Mouse (Mus musculus) heart, embryonic 13.5 days (tissue): ENCODE measurements around the gene Rcsd1. TPM values are rescaled to one million over a fixed set of nuclear protein-coding genes. Genes with fewer than 3 reads are reported as not detected.
"Not testable (repeated sequence)": the region's sequence is repeated elsewhere in the genome, so short reads cannot be mapped to it uniquely, and the experiment has no call there.

Experiments used
- ATAC-seq: fragments of 200-750 bp; cut with Nextera tagmentation; 2 replicates; pipeline ENCODE4 v1.8.0; 2017; ENCODE audit warnings: moderate TSS enrichment; ENCODE audit not compliant: insufficient number of reproducible peaks, low FRiP score, low TSS enrichment; ENCODE audit errors: extremely low read depth
- H3K27ac ChIP-seq: fragments of 300-500 bp; sonication (generic); replicated peaks from 2 replicates; pipeline ENCODE4 v1.5.1; 2015; ENCODE audit warnings: moderate library complexity, mild to moderate bottlenecking, inconsistent platforms
- H3K27me3 ChIP-seq: fragments of 300-500 bp; sonication (generic); replicated peaks from 2 replicates; pipeline ENCODE4 v1.6.1; 2015; ENCODE audit warnings: mild to moderate bottlenecking, inconsistent platforms
- H3K36me3 ChIP-seq: fragments of 300-500 bp; sonication (generic); 2 replicates; pipeline ENCODE4 v1.6.1; 2015; ENCODE audit warnings: mild to moderate bottlenecking, inconsistent platforms
- H3K4me1 ChIP-seq: fragments of 300-500 bp; sonication (generic); 2 replicates; pipeline ENCODE4 v1.6.1; 2015; ENCODE audit warnings: inconsistent platforms
- H3K4me2 ChIP-seq: fragments of 300-500 bp; sonication (generic); 2 replicates; pipeline ENCODE4 v1.6.1; 2015; ENCODE audit warnings: inconsistent platforms, mild to moderate bottlenecking, moderate library complexity
- H3K4me3 ChIP-seq: fragments of 300-500 bp; sonication (generic); 2 replicates; pipeline ENCODE4 v1.5.1; 2015; ENCODE audit warnings: moderate library complexity, mild to moderate bottlenecking, inconsistent platforms
- H3K9ac ChIP-seq: fragments of 300-500 bp; sonication (generic); 2 replicates; pipeline ENCODE4 v1.6.1; 2015; ENCODE audit warnings: inconsistent platforms, mild to moderate bottlenecking, moderate library complexity
- H3K9me3 ChIP-seq: fragments of 300-500 bp; sonication (generic); 2 replicates; pipeline ENCODE4 v1.6.1; 2016; ENCODE audit warnings: inconsistent platforms
- WGBS: fragments of 180-500 bp; shearing (Covaris S2); methylation state at CpG from one replicate; pipeline ENCODE4 v1.1.7; 2015; ENCODE audit warnings: mixed read lengths; 5-methylcytosine and 5-hydroxymethylcytosine counted together
- polyA plus RNA-seq: library from polyadenylated mRNA; unstranded; fragments of >200 nt; fragmentation: Nextera tagmentation; extraction: Ambion mirVana; gene quantifications from 2 replicates; pipeline ENCODE4 v1.2.1, GENCODE M21; 2015

Gene Rcsd1
- polyA plus RNA-seq, 1 experiment from 2014 or later = 83.9 TPM

DNA sequence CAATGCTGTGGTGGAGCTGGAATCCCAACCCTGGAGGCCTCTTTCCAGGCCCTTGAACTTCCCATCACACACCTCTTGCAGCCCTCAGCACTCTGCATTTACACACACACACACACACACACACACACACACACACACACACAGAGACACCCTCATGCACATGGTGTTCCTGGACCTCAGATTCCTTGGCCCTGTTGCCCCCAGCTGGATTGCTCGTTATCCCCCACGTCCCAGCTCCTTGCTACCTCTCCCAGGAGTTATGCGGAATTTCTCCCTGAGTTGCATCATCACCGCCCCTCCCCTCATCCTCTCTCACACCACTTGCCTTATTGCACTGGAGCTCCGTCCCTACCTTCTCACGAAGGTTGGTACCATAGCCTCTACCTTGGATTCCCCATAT, 23.2 kb downstream of the Rcsd1 start:
- Histone ChIP-seq H3K27me3 (no peaks in the 10 kb centered on the region), H3K4me2 (peak overlapping the region; percentile 46), H3K27ac (peak overlapping the region; percentile 86), H3K9ac (peak overlapping the region; percentile 44), H3K4me1 (peaks cover 98% of the 10 kb centered on the region), H3K36me3 (peaks cover 16% of the 10 kb centered on the region), H3K4me3 (no peak overlapping the region), H3K9me3 (no peaks in the 10 kb centered on the region)
- ATAC-seq = no peak
- 37% methylated on average over 6 of the region's 6 CpGs for WGBS

DNA sequence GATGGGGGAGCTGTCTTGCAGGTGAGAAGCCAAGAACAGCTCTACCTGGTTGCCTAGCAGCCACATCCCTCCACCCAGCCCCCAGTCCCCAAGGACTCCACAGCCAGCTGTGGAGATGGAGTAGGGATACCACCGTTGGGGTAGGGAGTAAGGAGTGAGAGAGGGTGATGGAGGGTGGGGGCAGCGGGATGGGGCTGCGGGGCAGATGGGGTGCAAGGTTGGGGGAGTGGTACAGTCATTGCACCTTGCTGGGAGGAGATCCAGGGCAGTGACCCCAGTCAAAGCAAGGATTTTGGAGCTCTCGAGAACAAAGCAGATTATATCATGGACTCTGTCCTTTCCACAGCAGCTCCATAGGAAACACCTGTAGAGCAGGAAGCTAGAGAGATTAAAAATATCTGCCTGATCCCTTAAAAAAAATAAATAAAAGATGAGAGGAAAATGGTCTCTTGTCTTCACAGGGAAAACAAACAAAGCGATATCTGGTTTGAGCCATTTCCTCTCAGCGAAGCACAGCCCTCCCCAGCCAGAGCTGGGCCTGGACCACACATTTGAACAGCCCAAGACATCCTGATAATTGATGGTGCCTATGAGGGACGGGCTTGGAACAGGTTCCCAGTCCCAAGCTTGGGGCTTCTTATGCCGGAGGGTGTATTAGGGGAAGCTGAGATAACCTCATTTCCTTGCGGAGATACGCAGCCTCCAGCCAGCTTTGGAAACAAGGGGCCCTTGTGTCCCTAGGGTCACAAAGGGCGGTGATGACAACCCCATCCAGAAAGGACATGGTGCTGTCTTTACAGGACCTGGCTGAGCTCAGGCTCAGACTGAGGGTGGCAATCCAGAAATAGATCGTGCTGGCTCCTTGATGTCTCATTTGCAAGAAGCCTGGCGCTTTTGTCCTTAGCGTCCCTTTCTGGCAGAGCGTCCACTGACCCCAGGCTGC, 25.0 kb downstream of the Rcsd1 start:
- Histone ChIP-seq H3K9ac (peak overlapping the region; percentile 0), H3K27ac (peak overlapping the region; percentile 86), H3K4me2 (peak overlapping the region; percentile 47), H3K27me3 (no peaks in the 10 kb centered on the region), H3K9me3 (no peaks in the 10 kb centered on the region), H3K4me3 (no peak overlapping the region), H3K36me3 (peaks cover 16% of the 10 kb centered on the region), H3K4me1 (peaks cover 98% of the 10 kb centered on the region)
- ATAC-seq = peak; percentile 71
- WGBS = 16% methylated on average over 15 of the region's 15 CpGs

DNA sequence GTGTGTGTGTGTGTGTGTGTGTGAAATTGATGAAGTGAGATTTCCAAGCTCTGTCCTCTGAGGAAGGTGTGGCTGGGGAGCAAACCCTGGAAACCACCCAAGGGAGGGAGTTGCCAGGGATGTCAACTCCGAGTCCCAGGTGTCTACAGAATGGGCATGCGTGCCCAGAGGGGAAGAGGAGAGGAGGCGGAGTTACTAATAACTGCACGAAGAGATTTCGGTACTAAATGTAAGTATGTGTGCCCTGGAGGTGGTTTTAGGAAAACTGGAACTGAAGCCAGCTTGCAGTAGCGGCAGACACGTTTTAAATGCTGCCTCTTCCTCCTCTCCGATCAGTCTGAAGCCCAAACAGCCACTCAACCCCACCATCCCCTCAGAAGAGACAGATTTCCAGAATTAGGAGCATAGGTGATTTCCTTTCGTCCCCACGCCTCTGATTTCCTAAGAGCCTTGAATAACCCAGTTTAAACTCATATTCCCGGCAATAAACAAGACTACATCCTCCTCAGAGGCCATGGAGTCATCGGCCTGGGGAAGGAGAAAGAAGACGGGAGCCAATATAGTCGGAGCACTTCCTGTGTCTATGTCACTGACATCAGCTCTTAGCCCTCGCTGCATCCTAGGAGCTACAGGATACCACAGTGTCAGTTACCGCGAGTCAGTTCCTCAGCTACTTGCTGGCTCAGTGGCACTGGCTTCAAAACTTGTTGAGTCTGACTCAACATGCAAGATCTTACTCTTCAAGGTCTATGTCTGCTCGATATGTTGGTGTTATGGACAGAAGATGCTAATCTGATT, 27.3 kb downstream of the Rcsd1 start:
- Histone ChIP-seq H3K27ac (peak overlapping the region; percentile 84), H3K9me3 (no peaks in the 10 kb centered on the region), H3K36me3 (peaks cover 34% of the 10 kb centered on the region), H3K4me1 (peaks cover 98% of the 10 kb centered on the region), H3K4me3 (no peak overlapping the region), H3K4me2 (no peak overlapping the region), H3K9ac (peak overlapping the region; percentile 37), H3K27me3 (no peaks in the 10 kb centered on the region)
- ATAC-seq = no peak
- WGBS = 64% methylated on average over 18 of the region's 18 CpGs

DNA sequence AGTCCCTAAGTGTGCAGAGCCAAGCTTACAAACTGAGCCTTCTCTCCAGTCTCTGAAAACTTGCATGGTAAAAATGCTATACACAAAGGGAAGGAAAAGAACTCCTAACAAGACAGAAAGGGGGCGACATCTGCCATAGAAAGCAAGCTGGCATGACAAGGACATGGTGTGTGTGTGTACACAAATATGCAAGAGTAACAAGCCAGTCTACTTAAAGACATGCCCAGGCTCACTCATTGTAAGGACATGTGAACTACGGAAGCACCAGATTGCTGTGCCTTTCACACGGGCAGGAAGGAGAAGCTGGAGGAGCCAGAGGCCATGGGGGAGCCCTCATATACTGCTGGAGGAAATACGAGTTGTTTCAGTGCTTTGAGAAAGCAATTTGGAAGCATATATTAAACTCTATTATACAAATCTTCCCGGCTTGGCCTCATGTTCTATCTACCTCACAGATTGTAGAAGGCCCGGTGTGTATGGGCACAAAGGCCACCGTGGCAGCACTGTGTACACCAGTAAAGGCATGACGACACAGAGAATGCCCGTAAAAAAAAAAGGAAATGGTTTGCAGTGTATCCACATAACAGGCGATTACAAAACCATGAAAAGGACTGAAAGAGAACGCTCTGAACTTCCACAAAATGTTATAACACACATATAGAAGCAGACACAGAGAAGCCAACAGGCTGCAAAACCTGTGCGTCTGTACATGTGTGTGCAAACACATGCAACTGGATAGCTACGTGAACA, 28.3 kb downstream of the Rcsd1 start:
- no peak for ATAC-seq
- H3K9ac ChIP-seq = peak overlapping the region; percentile 59
- H3K36me3 ChIP-seq = peaks cover 34% of the 10 kb centered on the region
- H3K4me3 ChIP-seq = no peak overlapping the region
- no peak overlapping the region for H3K4me2 ChIP-seq
- H3K27ac ChIP-seq = peak overlapping the region; percentile 84
- peaks cover 98% of the 10 kb centered on the region for H3K4me1 ChIP-seq
- H3K27me3 ChIP-seq = no peaks in the 10 kb centered on the region
- 58% methylated on average over 13 of the region's 13 CpGs for WGBS
- no peaks in the 10 kb centered on the region for H3K9me3 ChIP-seq

DNA sequence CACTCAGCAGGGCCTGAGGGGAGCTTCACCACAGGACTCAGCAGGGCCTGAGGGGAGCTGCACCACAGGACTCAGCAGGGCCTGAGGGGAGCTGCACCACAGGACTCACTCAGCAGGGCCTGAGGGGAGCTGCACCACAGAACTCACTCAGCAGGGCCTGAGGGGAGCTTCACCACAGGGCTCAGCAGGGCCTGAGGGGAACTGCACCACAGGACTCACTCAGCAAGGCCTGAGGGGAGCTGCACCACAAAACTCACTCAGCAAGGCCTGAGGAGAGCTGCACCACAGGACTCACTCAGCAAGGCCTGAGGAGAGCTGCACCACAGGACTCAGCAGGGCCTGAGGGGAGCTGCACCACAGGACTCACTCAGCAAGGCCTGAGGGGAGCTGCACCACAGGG, 29.5 kb downstream of the Rcsd1 start:
- H3K9me3 ChIP-seq, H3K4me2 ChIP-seq, H3K27me3 ChIP-seq, ATAC-seq, H3K4me3 ChIP-seq: not testable (repeated sequence)
- Histone ChIP-seq H3K27ac (peak overlapping the region; percentile 84), H3K9ac (peak overlapping the region; percentile 73), H3K4me1 (peaks cover 98% of the 10 kb centered on the region), H3K36me3 (peaks cover 36% of the 10 kb centered on the region)

DNA sequence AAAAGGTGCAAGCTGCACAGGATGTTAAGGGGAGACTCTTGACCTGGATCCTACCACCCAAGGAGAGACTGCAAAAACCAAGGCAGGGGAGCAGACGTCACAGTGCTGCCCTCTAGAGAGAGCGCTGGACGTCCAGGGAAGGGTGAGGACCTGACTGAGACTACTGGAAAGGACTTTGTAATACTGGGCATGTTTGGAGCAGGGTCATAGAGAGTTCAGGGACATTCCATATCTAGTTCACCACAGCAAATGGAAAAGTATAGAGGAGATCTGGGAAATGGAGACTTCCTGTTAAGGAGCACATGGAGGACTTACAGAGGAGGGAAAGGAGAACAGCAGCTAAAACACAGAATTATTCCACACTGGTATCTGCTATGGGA, 29.9 kb downstream of the Rcsd1 start:
- no peak for ATAC-seq
- peak overlapping the region; percentile 84 for H3K27ac ChIP-seq
- peaks cover 40% of the 10 kb centered on the region for H3K36me3 ChIP-seq
- peaks cover 98% of the 10 kb centered on the region for H3K4me1 ChIP-seq
- 30% methylated on average over 3 of the region's 3 CpGs for WGBS
- no peaks in the 10 kb centered on the region for H3K9me3 ChIP-seq
- H3K27me3 ChIP-seq = no peaks in the 10 kb centered on the region
- H3K4me3 ChIP-seq = no peak overlapping the region
- no peak overlapping the region for H3K4me2 ChIP-seq
- peak overlapping the region; percentile 73 for H3K9ac ChIP-seq

DNA sequence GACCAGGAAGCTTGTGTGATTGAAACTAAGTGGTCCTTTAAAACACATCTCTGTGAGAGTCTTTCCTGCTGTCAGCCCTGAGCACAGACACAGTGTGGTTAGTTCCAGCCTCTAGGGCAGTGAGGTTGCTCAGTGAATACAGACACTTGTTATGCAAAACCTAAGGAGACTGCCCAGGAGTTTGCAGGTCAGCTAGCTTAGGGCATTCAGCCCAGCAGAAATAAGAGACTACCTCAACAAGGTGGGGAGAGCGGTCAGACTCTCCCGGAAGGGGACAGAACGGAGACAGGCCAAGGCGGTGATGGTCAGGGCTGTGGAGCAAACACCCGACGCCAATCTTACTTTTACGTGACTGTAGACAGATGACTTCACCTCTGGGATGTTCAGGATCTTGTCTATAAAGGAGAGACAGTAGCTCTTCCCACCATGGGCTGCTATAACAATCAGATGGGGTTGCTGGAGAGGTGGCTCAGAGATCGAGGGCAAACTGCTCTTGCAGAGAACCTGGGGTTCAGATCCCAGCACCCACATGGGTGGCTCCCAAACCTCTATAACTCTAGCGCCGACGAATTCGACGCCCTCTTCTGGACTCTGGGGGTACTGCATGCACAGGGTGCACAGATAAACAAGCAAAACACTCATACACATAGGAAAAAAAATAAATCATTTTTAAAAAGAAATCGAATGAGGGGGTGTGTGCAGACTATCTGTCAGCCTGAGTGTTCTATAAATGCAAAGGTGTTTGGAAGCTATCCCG, 30.5 kb downstream of the Rcsd1 start:
- Histone ChIP-seq H3K36me3 (peaks cover 43% of the 10 kb centered on the region), H3K27ac (peak overlapping the region; percentile 84)
- WGBS = 67% methylated on average over 15 of the region's 15 CpGs

DNA sequence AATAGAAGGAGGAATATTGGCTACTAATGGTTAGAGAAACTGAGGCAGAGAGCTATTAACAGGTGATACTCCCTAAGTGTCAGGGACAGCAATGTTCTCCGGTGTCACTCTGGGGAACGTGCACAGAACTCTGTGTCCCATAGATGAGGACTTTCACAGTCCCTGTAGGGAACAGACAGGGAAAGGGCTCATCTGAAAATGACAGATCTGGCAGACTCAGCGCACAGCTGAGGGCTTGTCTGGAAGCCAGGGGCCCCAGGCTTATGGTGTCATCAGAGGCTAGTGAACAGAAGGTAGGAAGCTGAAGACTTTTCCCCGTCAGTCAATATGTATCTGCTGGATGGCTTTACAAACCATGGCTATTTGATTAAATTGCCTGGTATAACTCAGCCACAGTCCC, 32.0 kb downstream of the Rcsd1 start:
- Histone ChIP-seq H3K4me2 (peak overlapping the region; percentile 27), H3K27ac (peak overlapping the region; percentile 83), H3K4me3 (no peak overlapping the region), H3K9ac (peak overlapping the region; percentile 67), H3K27me3 (no peaks in the 10 kb centered on the region), H3K36me3 (peaks cover 35% of the 10 kb centered on the region), H3K4me1 (peaks cover 93% of the 10 kb centered on the region), H3K9me3 (no peaks in the 10 kb centered on the region)
- WGBS = 45% methylated on average over 4 of the region's 4 CpGs
- ATAC-seq = no peak

More for the DNA sequence above, 30.5 kb downstream of the Rcsd1 start:
- Histone ChIP-seq H3K9ac (no peak overlapping the region), H3K9me3 (no peaks in the 10 kb centered on the region), H3K4me3 (no peak overlapping the region), H3K27me3 (no peaks in the 10 kb centered on the region), H3K4me1 (peaks cover 98% of the 10 kb centered on the region), H3K4me2 (no peak overlapping the region)
- ATAC-seq = no peak

DNA sequence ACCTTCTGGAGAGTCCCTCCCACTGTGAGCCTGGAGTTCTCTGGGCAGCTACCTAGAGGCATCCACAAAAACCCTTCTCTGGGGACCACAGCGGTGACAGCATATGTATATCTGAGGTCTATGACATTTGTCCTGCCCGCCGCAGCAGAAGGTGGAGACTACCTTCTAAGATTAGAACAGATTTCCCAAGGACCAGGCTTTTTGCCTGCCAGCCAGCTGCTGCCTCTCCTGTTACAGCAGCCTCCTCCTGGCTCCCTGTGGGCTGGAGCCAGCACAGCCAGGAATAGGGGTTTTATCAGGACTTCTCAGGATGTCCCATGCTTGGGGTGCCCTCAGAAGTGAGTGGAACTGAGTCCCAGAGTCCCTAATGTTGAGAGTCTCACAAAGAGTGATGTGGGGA, 32.6 kb downstream of the Rcsd1 start:
- peak overlapping the region; percentile 83 for H3K27ac ChIP-seq
- H3K27me3 ChIP-seq = no peaks in the 10 kb centered on the region
- H3K4me2 ChIP-seq = peak overlapping the region; percentile 27
- no peak overlapping the region for H3K4me3 ChIP-seq
- H3K36me3 ChIP-seq = peaks cover 40% of the 10 kb centered on the region
- H3K9me3 ChIP-seq = no peaks in the 10 kb centered on the region
- peaks cover 93% of the 10 kb centered on the region for H3K4me1 ChIP-seq
- peak overlapping the region; percentile 67 for H3K9ac ChIP-seq
- WGBS = 23% methylated on average over 3 of the region's 3 CpGs
- no peak for ATAC-seq

DNA sequence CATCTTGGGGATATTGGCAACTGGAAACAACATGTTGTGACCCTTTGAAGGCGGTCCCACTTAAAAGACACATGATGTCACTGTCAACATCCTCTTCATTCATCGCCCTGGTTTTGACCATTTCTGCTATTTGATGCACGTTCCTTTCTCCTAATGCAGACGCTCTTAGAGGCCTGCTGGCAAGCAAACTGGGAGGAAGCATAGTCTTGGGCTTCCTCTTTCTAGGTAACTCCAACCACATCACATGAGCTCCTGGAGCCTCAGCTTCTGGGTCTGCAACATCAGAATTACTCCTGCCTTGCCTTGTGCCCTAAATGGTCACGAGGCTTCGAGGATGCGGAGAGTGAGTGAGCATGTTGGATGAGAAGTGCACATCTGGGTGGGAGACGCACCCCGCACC, 34.4 kb downstream of the Rcsd1 start:
- 75% methylated on average over 9 of the region's 9 CpGs for WGBS
- ATAC-seq = no peak
- Histone ChIP-seq H3K4me2 (no peak overlapping the region), H3K9ac (peak overlapping the region; percentile 28; the same call in 1 of the 2 replicates), H3K4me3 (no peak overlapping the region), H3K36me3 (peaks cover 55% of the 10 kb centered on the region), H3K4me1 (peaks cover 91% of the 10 kb centered on the region), H3K27me3 (no peaks in the 10 kb centered on the region), H3K27ac (peak overlapping the region; percentile 43), H3K9me3 (no peaks in the 10 kb centered on the region)
